ENCODE assay signal across 26 mouse cellular contexts in genomic region chr10:116334120-116334519, GRCm38 (mm10). TPM values are rescaled to one million over a fixed set of nuclear protein-coding genes. Genes with fewer than 3 reads are reported as not detected.
DNase-seq lines count a peak whose midpoint lies in the region; ATAC-seq and TF ChIP-seq lines count a peak whose summit lies in the region.
"Had no signal": no experiment of that assay in that cellular context is flagged by ENCODE, and none has a peak within 500 bp of the region (broad histone marks: within the 10 kb centered on the region; RNA-seq: fewer than 3 reads in every experiment).

No protein-coding gene starts in this region.

- H3K4me3 ChIP-seq in hindbrain, embryonic 13.5 days: no peak overlapping the region
- no peak overlapping the region for H3K4me3 ChIP-seq in hindbrain, postnatal 0 days (ENCODE audit: low read length)
- H3K4me3 ChIP-seq in kidney, embryonic 16.5 days (ENCODE audit: low read length): no peak overlapping the region
- H3K4me3 ChIP-seq in midbrain, embryonic 13.5 days (replicated peaks): no peak overlapping the region
- no peak overlapping the region for H3K4me3 ChIP-seq in midbrain, embryonic 15.5 days
- H3K4me3 ChIP-seq: embryonic facial prominence, embryonic 12.5 days; embryonic facial prominence, embryonic 15.5 days; forebrain, embryonic 12.5 days; forebrain, embryonic 15.5 days; heart, adult 2 months; heart, embryonic 10.5 days; hindbrain, embryonic 15.5 days had no signal

- H3K4me1 ChIP-seq in hindbrain, embryonic 13.5 days (replicated peaks): peaks cover 13% of the 10 kb centered on the region
- H3K4me1 ChIP-seq in hindbrain, postnatal 0 days (ENCODE audit: insufficient read depth, low read length): 0 out of 2 replicates have a peak, but pooled peaks cover 6% of the 10 kb centered on the region
- H3K4me1 ChIP-seq in kidney, embryonic 16.5 days (ENCODE audit: insufficient read depth, low read length): 0 out of 2 replicates have a peak, but pooled peaks cover 2% of the 10 kb centered on the region
- H3K4me1 ChIP-seq in midbrain, embryonic 13.5 days (replicated peaks): peaks cover 8% of the 10 kb centered on the region; the same call in 1 of the 2 replicates
- peaks cover 8% of the 10 kb centered on the region for H3K4me1 ChIP-seq in midbrain, embryonic 15.5 days
- H3K4me1 ChIP-seq: embryonic facial prominence, embryonic 12.5 days; heart, embryonic 10.5 days had no signal

- H3K9ac ChIP-seq in hindbrain, embryonic 13.5 days: no peak overlapping the region
- no peak overlapping the region for H3K9ac ChIP-seq in hindbrain, postnatal 0 days (replicated peaks; ENCODE audit: low read length)
- H3K9ac ChIP-seq in kidney, embryonic 16.5 days (replicated peaks; ENCODE audit: low read length): no peak overlapping the region
- H3K9ac ChIP-seq in midbrain, embryonic 13.5 days (replicated peaks): no peak overlapping the region
- no peak overlapping the region for H3K9ac ChIP-seq in midbrain, embryonic 15.5 days
- H3K9ac ChIP-seq: embryonic facial prominence, embryonic 12.5 days; embryonic facial prominence, embryonic 15.5 days; forebrain, embryonic 12.5 days; forebrain, embryonic 15.5 days; hindbrain, embryonic 15.5 days had no signal

- H3K36me3 ChIP-seq in hindbrain, embryonic 13.5 days: no peaks in the 10 kb centered on the region
- H3K36me3 ChIP-seq in hindbrain, postnatal 0 days (ENCODE audit: insufficient read depth, low read length): no peaks in the 10 kb centered on the region
- H3K36me3 ChIP-seq in kidney, embryonic 16.5 days (ENCODE audit: insufficient read depth, low read length): no peaks in the 10 kb centered on the region
- no peaks in the 10 kb centered on the region for H3K36me3 ChIP-seq in midbrain, embryonic 13.5 days
- H3K36me3 ChIP-seq in midbrain, embryonic 15.5 days (replicated peaks): no peaks in the 10 kb centered on the region
- H3K36me3 ChIP-seq: embryonic facial prominence, embryonic 12.5 days; embryonic facial prominence, embryonic 15.5 days; forebrain, embryonic 12.5 days; forebrain, embryonic 15.5 days; G1E; heart, embryonic 10.5 days; hindbrain, embryonic 15.5 days had no signal

- TF ChIP-seq CTCF in hindbrain, postnatal 0 days (IDR thresholded peaks at IDR 0.05; ENCODE audit: low read depth): no peak

- H3K27me3 ChIP-seq in hindbrain, embryonic 13.5 days: no peaks in the 10 kb centered on the region
- no peaks in the 10 kb centered on the region for H3K27me3 ChIP-seq in hindbrain, postnatal 0 days (ENCODE audit: insufficient read depth, low read length)
- no peaks in the 10 kb centered on the region for H3K27me3 ChIP-seq in kidney, embryonic 16.5 days (ENCODE audit: insufficient read depth, low read length)
- H3K27me3 ChIP-seq in midbrain, embryonic 13.5 days: 0 out of 2 replicates have a peak, but pooled peaks cover 3% of the 10 kb centered on the region
- no peaks in the 10 kb centered on the region for H3K27me3 ChIP-seq in midbrain, embryonic 15.5 days (replicated peaks)
- H3K27me3 ChIP-seq: CH12.LX; embryonic facial prominence, embryonic 15.5 days; forebrain, embryonic 15.5 days; hindbrain, embryonic 15.5 days; Patski had no signal

- H3K27ac ChIP-seq in hindbrain, embryonic 13.5 days: peak overlapping the region; percentile 6; the same call in 1 of the 2 replicates
- no peak overlapping the region for H3K27ac ChIP-seq in hindbrain, postnatal 0 days
- no peak overlapping the region for H3K27ac ChIP-seq in kidney, embryonic 16.5 days (ENCODE audit: low read length)
- peak overlapping the region; percentile 39; the same call in 1 of the 2 replicates for H3K27ac ChIP-seq in midbrain, embryonic 13.5 days
- H3K27ac ChIP-seq in midbrain, embryonic 15.5 days: no peak overlapping the region
- H3K27ac ChIP-seq: embryonic facial prominence, embryonic 12.5 days; embryonic facial prominence, embryonic 15.5 days; forebrain, embryonic 12.5 days; forebrain, embryonic 15.5 days; heart, adult 2 months; heart, embryonic 10.5 days; hindbrain, embryonic 15.5 days had no signal

- ATAC-seq in hindbrain, embryonic 13.5 days (ENCODE audit: low FRiP score): no peak
- no peak for ATAC-seq in hindbrain, postnatal 0 days
- peak; percentile 68; the same call in 1 of the 2 replicates for ATAC-seq in kidney, embryonic 16.5 days (ENCODE audit: low FRiP score, low TSS enrichment)
- ATAC-seq in midbrain, embryonic 13.5 days: no peak
- ATAC-seq in midbrain, embryonic 15.5 days (replicated peaks): no peak
- ATAC-seq in erythroid progenitor cell, adult 5-6 weeks (replicated peaks; ENCODE audit: low FRiP score, poor library complexity, severe bottlenecking): no peak
- ATAC-seq: forebrain, embryonic 15.5 days; Patski had no signal

- DNase-seq in hindbrain, postnatal 0 days (ENCODE audit: low spot score): no peak
- no peak for DNase-seq in kidney, postnatal 14 days
- DNase-seq: adrenal gland, postnatal 10 days; adrenal gland, postnatal 36 days; B cell, adult 2 months; cerebellum, adult 11 months; cerebellum, adult 2 months; cerebellum, adult 9-11 months; gastrocnemius, postnatal 25 days; heart, adult 2 months had no signal

- no peaks in the 10 kb centered on the region for H3K9me3 ChIP-seq in hindbrain, embryonic 13.5 days
- H3K9me3 ChIP-seq in hindbrain, postnatal 0 days (ENCODE audit: low read length): no peaks in the 10 kb centered on the region
- peaks cover 3% of the 10 kb centered on the region; the same call in 1 of the 2 replicates for H3K9me3 ChIP-seq in kidney, embryonic 16.5 days (ENCODE audit: low read length)
- H3K9me3 ChIP-seq in midbrain, embryonic 13.5 days: no peaks in the 10 kb centered on the region
- no peaks in the 10 kb centered on the region for H3K9me3 ChIP-seq in midbrain, embryonic 15.5 days
- H3K9me3 ChIP-seq: embryonic facial prominence, embryonic 12.5 days; embryonic facial prominence, embryonic 15.5 days; forebrain, embryonic 12.5 days; forebrain, embryonic 15.5 days; heart, embryonic 10.5 days; hindbrain, embryonic 15.5 days had no signal

- no peak overlapping the region for H3K4me2 ChIP-seq in hindbrain, embryonic 13.5 days
- no peak overlapping the region for H3K4me2 ChIP-seq in hindbrain, postnatal 0 days (ENCODE audit: low read depth, low read length)
- H3K4me2 ChIP-seq in kidney, embryonic 16.5 days (replicated peaks; ENCODE audit: low read depth, low read length): no peak overlapping the region
- H3K4me2 ChIP-seq in midbrain, embryonic 13.5 days (replicated peaks): no peak overlapping the region
- no peak overlapping the region for H3K4me2 ChIP-seq in midbrain, embryonic 15.5 days
- H3K4me2 ChIP-seq: embryonic facial prominence, embryonic 12.5 days; embryonic facial prominence, embryonic 15.5 days; forebrain, embryonic 12.5 days; forebrain, embryonic 15.5 days; hindbrain, embryonic 15.5 days had no signal

- 94% methylated on average over 7 of the region's 7 CpGs for WGBS in hindbrain, embryonic 13.5 days
- 92% methylated on average over 7 of the region's 7 CpGs for WGBS in hindbrain, postnatal 0 days
- 90% methylated on average over 7 of the region's 7 CpGs for WGBS in kidney, embryonic 16.5 days
- WGBS in midbrain, embryonic 13.5 days: 92% methylated on average over 7 of the region's 7 CpGs
- WGBS in midbrain, embryonic 15.5 days: 89% methylated on average over 7 of the region's 7 CpGs

RNA-seq across cellular contexts. Expression of gene Ptprb, which starts 58.8 kb away (rescaled TPM):
- 3.0 and 3.4 TPM in 2 replicates for polyA plus RNA-seq in hindbrain, embryonic 13.5 days (2015; fragmentation: Nextera tagmentation; extraction: Ambion mirVana)
- total RNA-seq in hindbrain, postnatal 0 days (2014; rRNA removed): 8.1 and 8.8 TPM in 2 replicates
- 3.1 and 3.5 TPM in 2 replicates for polyA plus RNA-seq in hindbrain, postnatal 0 days (2015; fragmentation: Nextera tagmentation; extraction: Ambion mirVana)
- polyA plus RNA-seq in kidney, embryonic 16.5 days (2015; fragmentation: Nextera tagmentation; extraction: Ambion mirVana): 7.0 and 7.3 TPM in 2 replicates
- polyA plus RNA-seq in midbrain, embryonic 13.5 days (2015; fragmentation: Nextera tagmentation; extraction: Ambion mirVana): 2.7 and 2.8 TPM in 2 replicates
- polyA plus RNA-seq in midbrain, embryonic 15.5 days (2015; fragmentation: Nextera tagmentation; extraction: Ambion mirVana): 3.6 and 3.9 TPM in 2 replicates
- not detected in 2 replicates for total RNA-seq in erythroid progenitor cell, adult 5-6 weeks (2015; ENCODE audit: low replicate concordance)
- total RNA-seq in erythroid progenitor cell, adult 5-6 weeks (2017; ENCODE audit: low replicate concordance): not detected in 2 replicates
- total RNA-seq: CH12.LX; common myeloid progenitor, adult 5-6 weeks; hematopoietic stem cell, adult 5-6 weeks had no signal
- polyA plus RNA-seq: G1E had no signal

Comparison
In these comparisons a context has a peak if more than half of its experiments do, and no peak if none do; other contexts are left out.
1. H3K27ac ChIP-seq: peak in hindbrain, embryonic 13.5 days (single experiment) and midbrain, embryonic 13.5 days (single experiment); none in hindbrain, postnatal 0 days (single experiment), kidney, embryonic 16.5 days (single experiment) and midbrain, embryonic 15.5 days (single experiment).